8 mouse cellular contexts compared by ENCODE assay signal in genomic region chr1:135146946-135147701, GRCm38 (mm10). TPM values are rescaled to one million over a fixed set of nuclear protein-coding genes. Genes with fewer than 3 reads are reported as not detected.
A peak's percentile ranks its signal among the peaks of the same experiment; 100 is the strongest.
DNase-seq lines count a peak whose midpoint lies in the region; ATAC-seq lines count a peak whose summit lies in the region.

No protein-coding gene starts in this region.

- peak overlapping the region; percentile 95 for H3K27ac ChIP-seq in embryonic facial prominence, embryonic 14.5 days (replicated peaks; ENCODE audit: low read depth, low read length)
- H3K27ac ChIP-seq in limb, embryonic 15.5 days: peak overlapping the region; percentile 90
- H3K27ac ChIP-seq in midbrain, embryonic 16.5 days (ENCODE audit: low read length): peak overlapping the region; percentile 95

- peaks cover 14% of the 10 kb centered on the region for H3K4me1 ChIP-seq in embryonic facial prominence, embryonic 14.5 days (ENCODE audit: control insufficient read depth, insufficient read depth, low read length)
- peaks cover 22% of the 10 kb centered on the region for H3K4me1 ChIP-seq in limb, embryonic 15.5 days
- H3K4me1 ChIP-seq in midbrain, embryonic 16.5 days (ENCODE audit: control insufficient read depth, insufficient read depth, low read length): peaks cover 32% of the 10 kb centered on the region

- peak overlapping the region; percentile 95 for H3K9ac ChIP-seq in embryonic facial prominence, embryonic 14.5 days (ENCODE audit: low read depth, low read length)
- H3K9ac ChIP-seq in limb, embryonic 15.5 days: peak overlapping the region; percentile 97
- peak overlapping the region; percentile 96 for H3K9ac ChIP-seq in midbrain, embryonic 16.5 days (ENCODE audit: low read depth, low read length)

- under 1% methylated on average over 52 of the region's 69 CpGs for WGBS in embryonic facial prominence, embryonic 14.5 days
- WGBS in limb, embryonic 15.5 days: under 1% methylated on average over 66 of the region's 69 CpGs
- WGBS in midbrain, embryonic 16.5 days: 0% methylated on average over 68 of the region's 69 CpGs

- ATAC-seq in embryonic facial prominence, embryonic 14.5 days (ENCODE audit: low read depth): peak; percentile 41
- peak; percentile 35; the same call in 1 of the 2 replicates for ATAC-seq in limb, embryonic 15.5 days (ENCODE audit: insufficient number of reproducible peaks, low FRiP score, low TSS enrichment, low read depth)
- peak; percentile 75 for ATAC-seq in midbrain, embryonic 16.5 days

- no peaks in the 10 kb centered on the region for H3K9me3 ChIP-seq in embryonic facial prominence, embryonic 14.5 days (ENCODE audit: control insufficient read depth, low read length)
- H3K9me3 ChIP-seq in limb, embryonic 15.5 days: no peaks in the 10 kb centered on the region
- no peaks in the 10 kb centered on the region for H3K9me3 ChIP-seq in midbrain, embryonic 16.5 days (replicated peaks; ENCODE audit: control insufficient read depth, low read length, poor library complexity, severe bottlenecking)

- peak; percentile 94 for DNase-seq in 416B (ENCODE audit: low read depth)
- DNase-seq in adrenal gland, postnatal 4 days (ENCODE audit: low spot score in 2 of 2): peak; percentile 68 to 73
- peak; percentile 84 for DNase-seq in embryonic facial prominence, embryonic 14.5 days (ENCODE audit: low spot score)
- DNase-seq in heart, adult 9 months (ENCODE audit: low spot score in 2 of 2): peak; percentile 86 to 90
- peak; percentile 95 for DNase-seq in kidney, adult 9 months
- DNase-seq in spleen, adult 18-20 months: peak; percentile 76 to 77

- H3K4me3 ChIP-seq in embryonic facial prominence, embryonic 14.5 days (ENCODE audit: low read depth, low read length): peak overlapping the region; percentile 98
- peak overlapping the region; percentile 98 for H3K4me3 ChIP-seq in limb, embryonic 15.5 days
- H3K4me3 ChIP-seq in midbrain, embryonic 16.5 days (ENCODE audit: low read depth, low read length): peak overlapping the region; percentile 85

- H3K36me3 ChIP-seq in embryonic facial prominence, embryonic 14.5 days (ENCODE audit: control insufficient read depth, insufficient read depth, low read length): no peaks in the 10 kb centered on the region
- peaks cover 10% of the 10 kb centered on the region; the same call in 1 of the 2 replicates for H3K36me3 ChIP-seq in limb, embryonic 15.5 days
- H3K36me3 ChIP-seq in midbrain, embryonic 16.5 days (ENCODE audit: control insufficient read depth, insufficient read depth, low read length): no peaks in the 10 kb centered on the region

- no peaks in the 10 kb centered on the region for H3K27me3 ChIP-seq in embryonic facial prominence, embryonic 14.5 days (replicated peaks; ENCODE audit: control insufficient read depth, insufficient read depth, low read length)
- H3K27me3 ChIP-seq in limb, embryonic 15.5 days: no peaks in the 10 kb centered on the region
- H3K27me3 ChIP-seq in midbrain, embryonic 16.5 days (ENCODE audit: control insufficient read depth, insufficient read depth, low read depth, low read length): no peaks in the 10 kb centered on the region

- H3K4me2 ChIP-seq in embryonic facial prominence, embryonic 14.5 days (ENCODE audit: low read depth, low read length): peak overlapping the region; percentile 75
- H3K4me2 ChIP-seq in limb, embryonic 15.5 days: peak overlapping the region; percentile 82
- peak overlapping the region; percentile 84 for H3K4me2 ChIP-seq in midbrain, embryonic 16.5 days (ENCODE audit: low read length)

RNA-seq across cellular contexts. Expression of gene Arl8a, which starts 0.5 kb away (rescaled TPM):
- 10 to 100 TPM; 62.8 to 73.7 TPM for total RNA-seq in adrenal gland, postnatal 4 days (2021)
- 73.8 and 74.7 TPM in 2 replicates for polyA plus RNA-seq in embryonic facial prominence, embryonic 14.5 days (2014; fragmentation: Nextera tagmentation; extraction: Ambion mirVana)
- polyA plus RNA-seq in limb, embryonic 15.5 days (2015; fragmentation: Nextera tagmentation; extraction: Ambion mirVana): 59.2 and 59.8 TPM in 2 replicates
- 390 and 409 TPM in 2 replicates for polyA plus RNA-seq in midbrain, embryonic 16.5 days (2015; fragmentation: Nextera tagmentation; extraction: Ambion mirVana)

RNA-seq across cellular contexts. Expression of gene Ptpn7, which starts 14.6 kb away (rescaled TPM):
- 1 to 10 TPM; 1.4 TPM for total RNA-seq in adrenal gland, postnatal 4 days (2021)
- polyA plus RNA-seq in embryonic facial prominence, embryonic 14.5 days (2014; fragmentation: Nextera tagmentation; extraction: Ambion mirVana): 2.1 and 2.7 TPM in 2 replicates
- polyA plus RNA-seq in limb, embryonic 15.5 days (2015; fragmentation: Nextera tagmentation; extraction: Ambion mirVana): 4.3 and 4.5 TPM in 2 replicates
- polyA plus RNA-seq in midbrain, embryonic 16.5 days (2015; fragmentation: Nextera tagmentation; extraction: Ambion mirVana): 0.11 and 0.26 TPM in 2 replicates

RNA-seq across cellular contexts. Expression of gene Gpr37l1, which starts 20.4 kb away (rescaled TPM):
- 1 to 10 TPM in 1 of 2 experiments, under 1 TPM in 1; 0.82 to 1.0 TPM for total RNA-seq in adrenal gland, postnatal 4 days (2021)
- polyA plus RNA-seq in embryonic facial prominence, embryonic 14.5 days (2014; fragmentation: Nextera tagmentation; extraction: Ambion mirVana): 0.34 and 0.47 TPM in 2 replicates
- polyA plus RNA-seq in limb, embryonic 15.5 days (2015; fragmentation: Nextera tagmentation; extraction: Ambion mirVana): 0.15 TPM in 1 of 2 replicates, not detected in the other
- polyA plus RNA-seq in midbrain, embryonic 16.5 days (2015; fragmentation: Nextera tagmentation; extraction: Ambion mirVana): 1.1 and 2.7 TPM in 2 replicates

RNA-seq across cellular contexts. Expression of gene Lgr6, which starts 42.0 kb away (rescaled TPM):
- total RNA-seq in adrenal gland, postnatal 4 days (2021): 1 to 10 TPM; 3.7 to 5.0 TPM
- 7.0 and 7.5 TPM in 2 replicates for polyA plus RNA-seq in embryonic facial prominence, embryonic 14.5 days (2014; fragmentation: Nextera tagmentation; extraction: Ambion mirVana)
- polyA plus RNA-seq in limb, embryonic 15.5 days (2015; fragmentation: Nextera tagmentation; extraction: Ambion mirVana): 7.8 and 9.3 TPM in 2 replicates
- polyA plus RNA-seq in midbrain, embryonic 16.5 days (2015; fragmentation: Nextera tagmentation; extraction: Ambion mirVana): 1.1 and 1.2 TPM in 2 replicates

Comparison
In these comparisons a context has a peak if more than half of its experiments do, and no peak if none do; other contexts are left out.
1. Peak in every context shown above with its lines: DNase-seq, ATAC-seq, H3K4me3 ChIP-seq and H3K27ac ChIP-seq.